Comparison of ENCODE assay signal across 18 mouse cellular contexts in the genomic region with DNA sequence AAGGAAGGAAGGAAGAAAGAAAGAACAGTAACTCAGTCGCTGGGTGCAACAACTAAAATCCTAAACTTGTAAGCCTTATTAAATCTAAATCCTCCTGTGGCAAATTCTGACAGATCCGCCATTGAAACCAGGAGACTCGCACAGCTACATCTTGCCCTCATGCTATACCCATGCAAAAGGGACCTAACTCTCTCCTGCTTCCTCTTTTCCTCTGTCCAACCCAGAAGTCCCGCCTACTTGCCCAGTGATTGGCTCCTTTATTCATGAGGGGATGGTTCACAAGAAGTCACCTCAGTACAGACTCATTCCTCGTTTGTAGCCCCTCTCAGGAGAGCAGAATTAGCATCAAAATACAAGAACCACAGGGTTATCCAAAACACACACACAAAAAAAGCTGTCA.
"Had no signal": no experiment of that assay in that cellular context is flagged by ENCODE, and none has a peak within 500 bp of the region (broad histone marks: within the 10 kb centered on the region; RNA-seq: fewer than 3 reads in every experiment).

No protein-coding gene starts in this region.

- H3K4me3 ChIP-seq: liver, embryonic 13.5 days; neural tube, embryonic 12.5 days; neural tube, embryonic 15.5 days had no signal

- H3K27ac ChIP-seq: kidney, postnatal 0 days; liver, embryonic 13.5 days; neural tube, embryonic 12.5 days; neural tube, embryonic 15.5 days; stomach, postnatal 0 days had no signal

- H3K4me2 ChIP-seq: liver, embryonic 13.5 days; midbrain, embryonic 11.5 days; neural tube, embryonic 12.5 days; neural tube, embryonic 15.5 days had no signal

- H3K27me3 ChIP-seq: liver, embryonic 13.5 days; neural tube, embryonic 12.5 days; neural tube, embryonic 15.5 days had no signal

- DNase-seq: kidney, adult 2 months; kidney, postnatal 25 days; liver, embryonic 13.5 days; lung, adult 2 months; lung, postnatal 14 days; lung, postnatal 4 days; midbrain, embryonic 14.5 days; right cerebral cortex, adult 18-20 months; right cerebral cortex, postnatal 14 days; right cerebral cortex, postnatal 4 days; thymus, adult 2 months; thymus, postnatal 14 days; thymus, postnatal 4 days had no signal

- H3K9me3 ChIP-seq: liver, embryonic 13.5 days; neural tube, embryonic 12.5 days; neural tube, embryonic 15.5 days had no signal

- H3K36me3 ChIP-seq: liver, embryonic 13.5 days; neural tube, embryonic 12.5 days; neural tube, embryonic 15.5 days had no signal

- H3K4me1 ChIP-seq: liver, embryonic 13.5 days; neural tube, embryonic 12.5 days; neural tube, embryonic 15.5 days had no signal

- H3K9ac ChIP-seq: liver, embryonic 13.5 days; neural tube, embryonic 12.5 days; neural tube, embryonic 15.5 days had no signal
